Mouse (Mus musculus) frontal cortex, postnatal 36 days (tissue): ENCODE results near the gene Efnb2.

Experiments used
- DNase-seq, 2 experiments: peaks; one replicate each; pipeline ENCODE4 v3.0.0; 2022; ENCODE audit warnings: low spot score in 2 of 2

Gene Efnb2

GRCm38 (mm10) chr8:8661103-8661758, at the start of gene Efnb2:
Gene Efnb2, minus strand, starts transcription at chr8:8661242.
- DNase-seq, result peak; percentile 98

- DNase-seq, result no peak
Observed at GRCm38 (mm10) chr8:8704813-8705212, 43.8 kb upstream of the Efnb2 start.

- DNase-seq, result no peak
Observed at GRCm38 (mm10) chr8:8703668-8704067, 42.6 kb upstream of the Efnb2 start.

GRCm38 (mm10) chr8:8700821-8701220, 39.8 kb upstream of the Efnb2 start:
- DNase-seq, result no peak

GRCm38 (mm10) chr8:8700229-8700628, 39.2 kb upstream of the Efnb2 start:
- no peak for DNase-seq

GRCm38 (mm10) chr8:8690146-8691092, 29.4 kb upstream of the Efnb2 start, which contains the start of gene Arglu1:
Gene Arglu1, minus strand, starts transcription at chr8:8690521.
- peak; percentile 94 to 95 for DNase-seq

GRCm38 (mm10) chr8:8689454-8690145, 28.6 kb upstream of the Efnb2 start:
- peak; percentile 58 to 68 for DNase-seq

- no peak for DNase-seq
Observed at GRCm38 (mm10) chr8:8688823-8689453, 27.9 kb upstream of the Efnb2 start.

- DNase-seq, result no peak
Observed at GRCm38 (mm10) chr8:8685517-8685916, 24.5 kb upstream of the Efnb2 start.

- no peak for DNase-seq
Observed at GRCm38 (mm10) chr8:8682697-8683096, 21.7 kb upstream of the Efnb2 start.

GRCm38 (mm10) chr8:8678236-8678635, 17.2 kb upstream of the Efnb2 start:
- no peak for DNase-seq

- no peak for DNase-seq
Observed at GRCm38 (mm10) chr8:8674864-8675263, 13.8 kb upstream of the Efnb2 start.

GRCm38 (mm10) chr8:8661759-8662138, 707 bp upstream of the Efnb2 start:
- DNase-seq, result peak; percentile 93 to 95

- no peak for DNase-seq
Observed at GRCm38 (mm10) chr8:8660307-8661098, 539 bp downstream of the Efnb2 start.

- DNase-seq, result peak in 1 of 2 experiments; percentile 51
Observed at GRCm38 (mm10) chr8:8659503-8660306, 1.3 kb downstream of the Efnb2 start.

- DNase-seq, result peak; percentile 81 to 86
Observed at GRCm38 (mm10) chr8:8658426-8659224, 2.4 kb downstream of the Efnb2 start.

GRCm38 (mm10) chr8:8657692-8658355, 3.2 kb downstream of the Efnb2 start:
- no peak for DNase-seq

GRCm38 (mm10) chr8:8656578-8657441, 4.2 kb downstream of the Efnb2 start:
- DNase-seq, result peak in 1 of 2 experiments; percentile 36
